Mouse (Mus musculus): Measurements from ENCODE around the gene Rhbdl1. TPM values are rescaled to one million over a fixed set of nuclear protein-coding genes. Genes with fewer than 3 reads are reported as not detected.
A peak's percentile ranks its signal among the peaks of the same experiment; 100 is the strongest.

Gene Rhbdl1
- total RNA-seq, 2 experiments from 2014 or later: 11.9 to 14.6 TPM

GRCm38 (mm10) chr17:25792615-25793014 is 44.5 kb downstream of the Rhbdl1 start, which contains the start of gene Fam173a:
Fam173a (minus strand) TSS chr17:25792901.
- peak; percentile 88 for DNase-seq

GRCm38 (mm10) chr17:25791843-25792527 is 45.1 kb downstream of the Rhbdl1 start:
- peak; percentile 92 for DNase-seq

GRCm38 (mm10) chr17:25791320-25791842 is 45.7 kb downstream of the Rhbdl1 start:
- no peak for DNase-seq

DNA sequence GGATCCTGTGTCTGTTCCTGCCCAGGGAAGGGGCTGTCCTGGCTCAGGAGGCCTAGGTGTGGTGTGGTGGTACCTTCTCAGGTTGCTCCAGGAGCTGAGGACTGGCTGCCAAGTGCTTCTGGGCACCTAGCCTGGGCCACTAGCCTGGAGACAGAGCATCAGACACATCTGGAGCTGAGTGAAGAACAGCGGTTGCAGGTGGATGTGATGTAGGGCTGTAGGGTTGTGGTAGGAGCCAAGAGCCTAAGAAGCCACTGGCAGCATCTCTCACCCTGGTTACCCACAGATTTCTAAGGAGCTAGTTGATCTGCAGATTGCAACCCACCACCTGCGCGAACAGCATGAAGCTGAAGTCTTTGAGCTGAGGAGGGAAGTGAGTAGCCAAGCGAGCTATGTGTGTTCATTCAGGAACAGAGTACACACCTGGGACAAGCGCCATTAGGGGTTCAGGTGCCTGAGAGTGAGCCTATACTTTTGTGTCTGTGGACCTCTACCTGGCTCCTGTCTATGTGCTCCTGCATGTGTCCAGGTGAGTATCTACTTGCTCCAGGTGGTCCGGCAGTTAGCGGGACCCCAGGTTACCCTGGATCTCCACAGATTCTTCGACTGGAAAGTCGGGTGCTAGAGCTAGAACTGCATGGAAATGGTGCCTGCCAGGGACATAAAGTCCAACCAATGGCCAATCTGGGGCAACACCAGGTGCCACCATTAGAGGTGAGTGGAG is 50.2 kb downstream of the Rhbdl1 start:
- no peak for DNase-seq

GRCm38 (mm10) chr17:25786280-25786679 is 50.8 kb downstream of the Rhbdl1 start, which contains the start of gene Ccdc78:
Ccdc78 (plus strand) TSS chr17:25786580.
- DNase-seq: no peak

GRCm38 (mm10) chr17:25785281-25785745 is 51.8 kb downstream of the Rhbdl1 start, which contains the start of gene Haghl:
Haghl (minus strand) TSS chr17:25785673.
- peak; percentile 95 for DNase-seq

Small RNAs within 50 kb of the gene (microRNA-seq; reads per million reads assigned to microRNA genes)
- gene Mir3082: 4.6 reads per million, percentile 3 among the genes with 10 or more reads in this experiment

Other genes with a start within 250 kb of the Rhbdl1 start
- gene Gng13, start 120.1 kb downstream of the Rhbdl1 start, total RNA-seq (2021): under 1 TPM in 1 of 2 experiments, not detected in 1; 0.70 TPM
- 10 to 100 TPM in 1 of 2 experiments, 1 to 10 TPM in 1; 7.9 to 11.2 TPM for gene Chtf18, start 109.9 kb downstream of the Rhbdl1 start, total RNA-seq (2021)
- 10 to 100 TPM in 1 of 2 experiments, 1 to 10 TPM in 1; 9.5 to 11.0 TPM for gene Rpusd1, start 109.6 kb downstream of the Rhbdl1 start, total RNA-seq (2021)
- gene Mslnl, start 101.3 kb downstream of the Rhbdl1 start, total RNA-seq (2021): not detected
- gene Msln, start 82.9 kb downstream of the Rhbdl1 start, total RNA-seq (2021): 10 to 100 TPM; 13.6 to 19.0 TPM
- 10 to 100 TPM; 31.9 to 39.7 TPM for gene Narfl, start 63.5 kb downstream of the Rhbdl1 start, total RNA-seq (2021)
- gene Haghl, start 51.6 kb downstream of the Rhbdl1 start, total RNA-seq (2021): 10 to 100 TPM; 22.5 to 35.3 TPM
- not detected for gene Ccdc78, start 50.7 kb downstream of the Rhbdl1 start, total RNA-seq (2021)
- 10 to 100 TPM; 63.1 to 76.4 TPM for gene Fam173a, start 44.4 kb downstream of the Rhbdl1 start, total RNA-seq (2021)
- gene AC134908.4, start 41.6 kb downstream of the Rhbdl1 start, total RNA-seq (2021): under 1 TPM in 1 of 2 experiments, not detected in 1; 0.48 TPM
- 10 to 100 TPM; 28.0 to 45.1 TPM for gene Metrn, start 40.2 kb downstream of the Rhbdl1 start, total RNA-seq (2021)
- 10 to 100 TPM; 11.6 to 14.5 TPM for gene Fbxl16, start 28.2 kb downstream of the Rhbdl1 start, total RNA-seq (2021)
- 10 to 100 TPM; 17.6 to 23.1 TPM for gene Wdr24, start 13.7 kb downstream of the Rhbdl1 start, total RNA-seq (2021)
- gene Jmjd8, start 8.4 kb downstream of the Rhbdl1 start, total RNA-seq (2021): 10 to 100 TPM; 54.9 to 62.3 TPM
- gene Stub1, start 3.9 kb downstream of the Rhbdl1 start, total RNA-seq (2021): 100 to 1,000 TPM; 138 to 157 TPM
- 10 to 100 TPM in 1 of 2 experiments, 1 to 10 TPM in 1; 7.0 to 12.3 TPM for gene Gm20683, start 4.5 kb upstream of the Rhbdl1 start, total RNA-seq (2021)
- 10 to 100 TPM; 71.6 to 98.5 TPM for gene Rhot2, start 7.6 kb upstream of the Rhbdl1 start, total RNA-seq (2021)
- 10 to 100 TPM; 17.5 to 24.1 TPM for gene Wdr90, start 24.2 kb upstream of the Rhbdl1 start, total RNA-seq (2021)
- 100 to 1,000 TPM; 319 to 366 TPM for gene Mcrip2, start 31.5 kb upstream of the Rhbdl1 start, total RNA-seq (2021)
- 10 to 100 TPM; 66.8 to 69.2 TPM for gene Mettl26, start 37.8 kb upstream of the Rhbdl1 start, total RNA-seq (2021)
- gene Wfikkn1, start 43.6 kb upstream of the Rhbdl1 start, total RNA-seq (2021): 1 to 10 TPM in 1 of 2 experiments, under 1 TPM in 1; 0.78 to 2.7 TPM
- 10 to 100 TPM; 16.9 to 25.6 TPM for gene Rab40c, start 82.4 kb upstream of the Rhbdl1 start, total RNA-seq (2021)
- 100 to 1,000 TPM; 101 to 118 TPM for gene Pigq, start 107.6 kb upstream of the Rhbdl1 start, total RNA-seq (2021)
- 1 to 10 TPM in 1 of 2 experiments, under 1 TPM in 1; 0.30 to 1.4 TPM for gene Nhlrc4, start 107.7 kb upstream of the Rhbdl1 start, total RNA-seq (2021)
- not detected for gene A930017K11Rik, start 115.3 kb upstream of the Rhbdl1 start, total RNA-seq (2021)
- gene Capn15, start 148.5 kb upstream of the Rhbdl1 start, total RNA-seq (2021): 10 to 100 TPM; 15.8 to 16.2 TPM
- gene Rab11fip3, start 232.3 kb upstream of the Rhbdl1 start, total RNA-seq (2021): 10 to 100 TPM; 15.3 to 23.8 TPM